Mouse (Mus musculus): ENCODE results near the gene Vmn2r90.

GRCm38 (mm10) chr17:17678781-17679180 is 24.8 kb upstream of the Vmn2r90 start:
- no peak for TF ChIP-seq POLR2A (IDR thresholded peaks at IDR 0.05; ENCODE audit: low read depth, low read length)
- no peak for TF ChIP-seq CTCF (conservative IDR thresholded peaks at IDR 0.05; ENCODE audit: insufficient read depth, insufficient read length, low read depth, low read length)
